Mouse (Mus musculus) lung, embryonic 16.5 days (tissue): ENCODE data around the gene V1ra8. TPM values are rescaled to one million over a fixed set of nuclear protein-coding genes. Genes with fewer than 3 reads are reported as not detected.
"Not testable (repeated sequence)": the region's sequence is repeated elsewhere in the genome, so short reads cannot be mapped to it uniquely, and the experiment has no call there.

Source experiments
- ATAC-seq: fragments of 200-750 bp; cut with Nextera tagmentation; 2 replicates; pipeline ENCODE4 v1.8.0; 2017; ENCODE audit warnings: low read depth, mild to moderate bottlenecking, moderate library complexity
- H3K27ac ChIP-seq: fragments of 300-500 bp; sonication (generic); 2 replicates; pipeline ENCODE4 v1.5.1; 2014; ENCODE audit warnings: mild to moderate bottlenecking, control low read depth, low read length
- H3K27me3 ChIP-seq: fragments of 300-500 bp; sonication (generic); 2 replicates; pipeline ENCODE4 v1.6.1; 2014; ENCODE audit warnings: low read depth, low read length, mixed read lengths; ENCODE audit not compliant: control insufficient read depth, insufficient read depth
- H3K36me3 ChIP-seq: fragments of 300-500 bp; sonication (generic); 2 replicates; pipeline ENCODE4 v1.6.1; 2014; ENCODE audit warnings: low read length; ENCODE audit not compliant: control insufficient read depth, insufficient read depth
- H3K4me1 ChIP-seq: fragments of 300-500 bp; sonication (generic); replicated peaks from 2 replicates; pipeline ENCODE4 v1.6.1; 2014; ENCODE audit warnings: low read length, mixed read lengths; ENCODE audit not compliant: control insufficient read depth, insufficient read depth
- H3K4me2 ChIP-seq: fragments of 300-500 bp; sonication (generic); 2 replicates; pipeline ENCODE4 v1.6.1; 2014; ENCODE audit warnings: low read depth, low read length, control low read depth
- H3K4me3 ChIP-seq: fragments of 300-500 bp; sonication (generic); 2 replicates; pipeline ENCODE4 v1.5.1; 2014; ENCODE audit warnings: mild to moderate bottlenecking, low read length, control low read depth
- H3K9ac ChIP-seq: fragments of 300-500 bp; sonication (generic); 2 replicates; pipeline ENCODE4 v1.6.1; 2014; ENCODE audit warnings: low read length, control low read depth
- H3K9me3 ChIP-seq: fragments of 300-500 bp; sonication (generic); 2 replicates; pipeline ENCODE4 v1.6.1; 2016; ENCODE audit warnings: low read length; ENCODE audit not compliant: control insufficient read depth
- WGBS: fragments of 180-500 bp; shearing (Covaris S2); extraction: QIAGEN DNeasy Blood & Tissue Kit; methylation state at CpG from one replicate; pipeline ENCODE4 v1.1.7; 2014; 5-methylcytosine and 5-hydroxymethylcytosine counted together
- polyA plus RNA-seq: library from polyadenylated mRNA; unstranded; fragments of >200 nt; fragmentation: Nextera tagmentation; extraction: Ambion mirVana; gene quantifications from 2 replicates; pipeline ENCODE4 v1.2.1, GENCODE M21; 2015

V1ra8 gene
- not detected in 2 replicates for polyA plus RNA-seq

GRCm38 (mm10) chr6:90202493-90202892 is at the start of gene V1ra8:
TSS of gene V1ra8 (plus strand) at chr6:90202793.
- WGBS, result 73% methylated on average over 2 of the region's 2 CpGs
- H3K27me3 ChIP-seq, H3K4me2 ChIP-seq, H3K9ac ChIP-seq, H3K27ac ChIP-seq, H3K9me3 ChIP-seq, ATAC-seq, H3K4me1 ChIP-seq, H3K4me3 ChIP-seq, H3K36me3 ChIP-seq: not testable (repeated sequence)

GRCm38 (mm10) chr6:90160139-90160538 is 42.5 kb upstream of the V1ra8 start:
- WGBS, result 64% methylated on average over 3 of the region's 3 CpGs

GRCm38 (mm10) chr6:90174508-90174907 is 28.1 kb upstream of the V1ra8 start, which contains the start of gene Vmn1r52:
TSS of gene Vmn1r52 (plus strand) at chr6:90174808.
- Histone ChIP-seq H3K4me3 (no peak within 1 kb of the TSS), H3K27ac (no peak within 1 kb of the TSS), H3K4me2 (no peak within 1 kb of the TSS), H3K9me3 (no peaks in the 10 kb centered on the region), H3K4me1 (no peaks in the 10 kb centered on the region), H3K36me3 (no peaks in the 10 kb centered on the region), H3K9ac (no peak within 1 kb of the TSS), H3K27me3 (no peaks in the 10 kb centered on the region)
- no peak for ATAC-seq
- 62% methylated on average over 2 of the region's 2 CpGs for WGBS

More at GRCm38 (mm10) chr6:90160139-90160538, 42.5 kb upstream of the V1ra8 start:
- H3K4me1 ChIP-seq, result no peaks in the 10 kb centered on the region
- no peak for ATAC-seq
- H3K4me3 ChIP-seq, result no peak overlapping the region
- H3K27ac ChIP-seq, result no peak overlapping the region
- H3K9me3 ChIP-seq, result no peaks in the 10 kb centered on the region
- no peaks in the 10 kb centered on the region for H3K27me3 ChIP-seq
- no peaks in the 10 kb centered on the region for H3K36me3 ChIP-seq
- H3K9ac ChIP-seq, result no peak overlapping the region
- H3K4me2 ChIP-seq, result no peak overlapping the region

- WGBS, result 89% methylated on average over 1 of the region's 1 CpGs
- Histone ChIP-seq H3K27me3 (no peaks in the 10 kb centered on the region), H3K4me2 (no peak within 1 kb of the TSS)
These were observed 21.7 kb downstream of the V1ra8 start, which contains the start of gene Vmn1r53 for GRCm38 (mm10) chr6:90224338-90224737. TSS of gene Vmn1r53 (minus strand) at chr6:90224438.

GRCm38 (mm10) chr6:90232114-90232513 is 29.5 kb downstream of the V1ra8 start:
- not testable (repeated sequence) for ATAC-seq, H3K9me3 ChIP-seq, H3K27me3 ChIP-seq, H3K4me3 ChIP-seq, H3K27ac ChIP-seq, H3K9ac ChIP-seq, H3K36me3 ChIP-seq, H3K4me2 ChIP-seq, H3K4me1 ChIP-seq
- 79% methylated on average over 4 of the region's 4 CpGs for WGBS

More at GRCm38 (mm10) chr6:90224338-90224737, 21.7 kb downstream of the V1ra8 start, which contains the start of gene Vmn1r53:
- Histone ChIP-seq H3K36me3 (no peaks in the 10 kb centered on the region), H3K4me3 (no peak within 1 kb of the TSS), H3K27ac (no peak within 1 kb of the TSS), H3K9ac (no peak within 1 kb of the TSS), H3K9me3 (no peaks in the 10 kb centered on the region), H3K4me1 (no peaks in the 10 kb centered on the region)
- no peak for ATAC-seq

GRCm38 (mm10) chr6:90232681-90233080 is 30.1 kb downstream of the V1ra8 start:
- Histone ChIP-seq H3K4me2 (no peak overlapping the region), H3K9ac (no peak overlapping the region), H3K9me3 (no peaks in the 10 kb centered on the region; the same call in 1 of the 2 replicates), H3K36me3 (no peaks in the 10 kb centered on the region), H3K27me3 (no peaks in the 10 kb centered on the region), H3K4me1 (no peaks in the 10 kb centered on the region), H3K27ac (no peak overlapping the region), H3K4me3 (no peak overlapping the region)
- 51% methylated on average over 27 of the region's 27 CpGs for WGBS
- ATAC-seq, result no peak

GRCm38 (mm10) chr6:90244019-90244418 is 41.4 kb downstream of the V1ra8 start:
- Histone ChIP-seq H3K4me1 (no peaks in the 10 kb centered on the region), H3K9ac (no peak overlapping the region), H3K27ac (no peak overlapping the region), H3K9me3 (no peaks in the 10 kb centered on the region), H3K4me3 (no peak overlapping the region), H3K27me3 (no peaks in the 10 kb centered on the region), H3K36me3 (no peaks in the 10 kb centered on the region), H3K4me2 (no peak overlapping the region)
- WGBS, result 69% methylated on average over 3 of the region's 3 CpGs
- ATAC-seq, result no peak

GRCm38 (mm10) chr6:90246000-90246399 is 43.4 kb downstream of the V1ra8 start, which contains the start of gene Vmn1r54:
TSS of gene Vmn1r54 (plus strand) at chr6:90246300.
- H3K27ac ChIP-seq, result no peak within 1 kb of the TSS
- no peak within 1 kb of the TSS for H3K4me2 ChIP-seq
- ATAC-seq, result no peak
- H3K9ac ChIP-seq, result no peak within 1 kb of the TSS
- no peaks in the 10 kb centered on the region for H3K4me1 ChIP-seq
- H3K36me3 ChIP-seq, result no peaks in the 10 kb centered on the region
- no peak within 1 kb of the TSS for H3K4me3 ChIP-seq
- H3K27me3 ChIP-seq, result no peaks in the 10 kb centered on the region
- 58% methylated on average over 1 of the region's 1 CpGs for WGBS
- H3K9me3 ChIP-seq, result no peaks in the 10 kb centered on the region
